Mouse (Mus musculus): ENCODE data around the gene Gtpbp8. TPM values are rescaled to one million over a fixed set of nuclear protein-coding genes. Genes with fewer than 3 reads are reported as not detected.

The Gtpbp8 gene
- total RNA-seq (2021): 10 to 100 TPM; 26.1 to 27.7 TPM
- long read RNA-seq, experiment 1, transcript Gtpbp8-204 (6 exons, 3,415 nt): major isoform, 5 of 23 reads
- long read RNA-seq, experiment 1, partial matches to known transcripts: 1 of 23 reads
- long read RNA-seq, experiment 1, other reads (novel, unspliced or antisense): 15 of 23 reads
- long read RNA-seq, experiment 2, transcript Gtpbp8-204 (6 exons, 3,415 nt): major isoform, 21 of 41 reads
- long read RNA-seq, experiment 2, partial matches to known transcripts: 1 of 41 reads
- long read RNA-seq, experiment 2, other reads (novel, unspliced or antisense): 15 of 41 reads

DNA sequence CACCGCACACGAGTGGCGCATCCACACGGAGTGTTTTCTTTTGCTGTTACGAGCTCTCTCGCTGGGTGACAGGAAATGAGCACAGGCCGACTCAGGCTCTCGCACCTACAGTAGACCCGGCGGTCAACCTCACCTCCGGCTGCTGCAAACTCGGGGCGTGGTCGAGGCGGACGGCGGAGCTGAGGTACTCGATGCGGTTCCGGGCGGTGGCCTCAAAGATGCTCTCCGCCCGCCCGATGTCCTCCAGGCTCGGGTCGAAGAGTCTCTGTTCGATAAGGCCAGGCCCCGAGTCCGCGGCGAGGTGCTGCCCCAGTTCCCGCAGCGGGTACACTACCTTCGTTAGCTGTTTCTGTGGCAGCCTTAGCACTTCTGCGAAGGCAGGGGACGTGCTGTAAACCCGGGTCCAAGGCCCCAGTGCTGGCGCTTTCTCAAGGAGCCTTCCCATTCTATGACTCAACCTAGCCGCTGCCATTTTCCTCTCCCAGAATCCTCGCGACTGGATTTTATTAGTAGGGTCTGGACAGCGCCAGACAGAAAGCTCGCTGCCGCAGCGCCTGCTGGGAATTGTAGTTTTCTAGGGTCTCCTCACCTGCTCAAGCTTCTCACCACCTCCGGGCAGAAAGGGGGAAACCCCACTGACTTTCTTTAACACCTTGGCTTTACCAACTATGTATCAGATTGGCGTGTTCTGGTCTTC, at the start of gene Gtpbp8:
Gene Gtpbp8, minus strand, starts transcription at position 498 of the 697 bp plus-strand sequence.
- DNase-seq (ENCODE audit: low spot score in 2 of 2): peak; percentile 83 to 89

DNA sequence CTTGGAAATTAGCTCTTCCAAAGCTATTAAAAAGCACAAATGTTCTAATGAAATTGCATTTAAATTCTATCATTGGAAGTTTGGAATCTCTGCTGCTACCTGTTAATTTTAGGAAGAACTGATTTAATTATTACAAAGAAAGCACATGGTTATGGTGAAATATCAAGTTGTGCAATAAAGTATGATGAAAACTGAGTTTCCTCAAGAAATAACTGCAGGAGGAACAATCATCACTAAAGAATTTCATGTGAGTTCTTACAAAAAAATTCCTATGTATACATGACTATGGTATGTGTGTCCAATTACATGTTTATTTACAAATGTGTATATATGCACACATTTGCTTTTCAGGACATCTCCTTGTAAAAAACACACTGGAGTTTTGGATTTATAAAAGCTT, 48.3 kb upstream of the Gtpbp8 start:
- DNase-seq (ENCODE audit: low spot score in 2 of 2): no peak

DNA sequence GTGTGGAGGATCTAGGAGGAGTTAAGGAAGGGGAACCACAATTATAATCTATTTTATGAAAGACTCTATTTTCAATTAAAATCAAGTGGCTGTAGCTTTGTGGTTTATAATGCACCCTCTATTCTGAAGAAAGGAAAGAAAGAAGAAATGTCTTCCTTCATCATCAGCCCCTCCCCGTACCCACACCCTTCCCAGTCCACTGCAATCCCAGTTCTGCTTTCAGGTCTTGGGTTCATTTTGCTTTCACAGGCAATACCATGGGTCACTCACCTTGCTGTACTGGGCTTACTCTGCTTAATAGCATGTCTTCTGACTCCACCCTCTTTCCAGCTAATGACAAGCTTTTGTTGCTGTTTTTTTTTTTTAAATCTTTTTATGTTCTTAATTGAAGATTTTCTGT, 40.8 kb upstream of the Gtpbp8 start:
- no peak for DNase-seq (ENCODE audit: low spot score in 2 of 2)

DNA sequence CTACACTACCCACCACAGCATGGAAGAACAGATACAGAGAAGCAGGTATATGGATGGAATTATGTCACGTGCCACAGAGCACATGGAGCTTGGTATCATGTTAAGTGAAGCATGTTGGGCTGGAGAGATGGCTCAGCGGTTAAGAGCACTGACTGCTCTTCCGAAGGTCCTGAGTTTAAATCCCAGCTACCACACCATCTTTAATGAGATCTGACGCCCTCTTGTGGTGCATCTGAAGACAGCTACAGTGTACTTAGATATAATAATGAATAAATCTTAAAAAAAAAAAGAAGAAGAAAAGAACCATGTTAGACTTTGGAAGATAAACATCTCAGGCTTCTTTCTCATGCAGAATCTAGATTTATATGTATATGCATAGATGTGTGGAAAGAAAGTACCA, 34.6 kb upstream of the Gtpbp8 start:
- DNase-seq (ENCODE audit: low spot score in 2 of 2): no peak

DNA sequence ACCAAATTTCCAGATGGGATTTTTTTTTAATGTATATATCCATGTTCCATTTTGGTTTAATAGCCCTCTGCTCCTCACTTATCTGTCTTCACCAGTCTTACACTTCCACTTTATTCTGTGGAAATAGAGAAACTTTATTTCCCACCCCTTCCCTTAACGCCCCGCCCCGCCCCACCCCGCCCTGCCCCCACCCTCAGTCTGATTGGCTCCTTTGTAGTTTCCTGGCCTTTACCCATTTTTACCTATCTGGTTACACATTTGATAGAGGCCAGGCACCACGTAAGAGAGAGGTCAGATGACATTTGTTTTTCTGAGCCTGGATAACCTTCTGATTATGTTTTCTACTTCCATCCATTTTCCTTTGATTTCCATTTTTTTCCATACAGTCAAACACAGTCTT, 33.3 kb upstream of the Gtpbp8 start:
- DNase-seq (ENCODE audit: low spot score in 2 of 2): no peak

DNA sequence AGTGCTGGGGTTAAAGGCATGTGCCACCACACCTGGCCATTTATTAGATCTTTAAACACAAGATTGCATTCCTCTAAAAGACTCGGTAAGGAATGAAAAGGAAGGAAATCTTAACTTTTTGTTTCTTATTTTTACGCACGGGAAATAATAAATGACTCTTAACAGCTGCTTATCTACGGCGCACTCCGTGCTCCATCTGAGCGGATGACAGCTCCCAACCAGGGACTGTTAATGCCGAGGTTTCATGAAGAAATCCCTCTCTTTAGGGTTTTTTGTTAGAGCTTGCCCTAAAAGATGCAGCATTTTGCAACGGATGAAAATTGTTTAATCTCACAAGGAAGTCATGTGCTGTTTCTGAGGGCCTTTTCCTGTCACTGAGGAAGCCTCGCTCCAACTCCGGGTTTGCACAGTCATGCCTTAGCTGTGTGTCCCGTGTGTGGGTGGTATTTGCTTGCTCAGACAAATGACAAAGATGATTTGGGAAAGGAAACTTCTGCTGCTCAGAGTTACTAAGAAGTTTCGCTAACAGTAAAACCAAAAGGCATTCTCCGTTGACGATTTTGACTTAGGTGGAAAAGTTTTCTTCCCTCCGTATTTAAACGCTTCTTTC, 32.5 kb upstream of the Gtpbp8 start:
- DNase-seq (ENCODE audit: low spot score in 2 of 2): peak in 1 of 2 experiments; percentile 17

DNA sequence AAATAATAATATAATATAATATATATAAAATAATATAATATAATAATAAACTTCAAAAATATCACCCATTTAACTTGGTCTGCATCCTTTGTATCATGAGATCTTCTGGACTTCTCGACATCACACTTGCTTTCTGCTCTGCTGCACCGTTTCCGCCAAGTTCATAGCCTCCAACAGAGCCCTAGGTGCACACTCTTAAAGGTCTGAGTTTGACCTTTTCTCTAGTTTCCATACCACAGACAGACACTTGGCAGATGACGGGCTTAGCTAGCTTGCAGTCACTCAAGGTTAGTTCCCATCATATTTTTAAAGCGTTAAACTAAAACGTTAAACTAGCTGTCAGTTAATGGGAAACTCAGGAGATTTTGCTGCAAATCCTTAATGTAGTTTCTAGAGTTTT, 28.0 kb upstream of the Gtpbp8 start:
- DNase-seq (ENCODE audit: low spot score in 2 of 2): no peak

GRCm38 (mm10) chr16:44773673-44774072, 27.5 kb upstream of the Gtpbp8 start:
- DNase-seq (ENCODE audit: low spot score in 2 of 2): no peak

GRCm38 (mm10) chr16:44772577-44772976, 26.4 kb upstream of the Gtpbp8 start:
- no peak for DNase-seq (ENCODE audit: low spot score in 2 of 2)

- peak in 1 of 2 experiments; percentile 39 for DNase-seq (ENCODE audit: low spot score in 2 of 2)
These were observed 21.8 kb upstream of the Gtpbp8 start for GRCm38 (mm10) chr16:44767967-44768366.

DNA sequence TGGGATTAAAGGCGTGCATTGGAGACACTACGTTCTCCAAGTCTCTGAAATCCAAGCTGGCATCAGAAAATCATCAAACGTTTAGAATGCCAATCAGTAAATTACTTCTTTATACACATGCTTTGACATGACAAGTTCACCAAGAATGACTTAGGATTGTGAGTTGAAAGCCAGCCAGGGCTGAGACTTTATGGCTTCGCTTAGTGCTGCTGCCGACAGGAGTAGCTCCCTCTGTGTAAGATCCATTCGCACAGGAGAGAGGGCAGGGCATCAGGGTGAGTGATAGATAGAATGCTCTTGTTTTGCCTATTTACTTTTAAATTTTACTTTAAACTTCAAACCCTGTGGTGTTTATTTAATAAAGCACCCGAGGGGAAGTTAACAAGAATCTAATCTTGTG, 21.3 kb upstream of the Gtpbp8 start:
- DNase-seq (ENCODE audit: low spot score in 2 of 2): no peak

- DNase-seq (ENCODE audit: low spot score in 2 of 2): no peak
These were observed 20.2 kb upstream of the Gtpbp8 start for GRCm38 (mm10) chr16:44766320-44766892.

- DNase-seq (ENCODE audit: low spot score in 2 of 2): no peak
These were observed 19.6 kb upstream of the Gtpbp8 start, which contains the start of gene Cd200r1 for GRCm38 (mm10) chr16:44765555-44766319. Cd200r1 (plus strand) TSS chr16:44765736.

DNA sequence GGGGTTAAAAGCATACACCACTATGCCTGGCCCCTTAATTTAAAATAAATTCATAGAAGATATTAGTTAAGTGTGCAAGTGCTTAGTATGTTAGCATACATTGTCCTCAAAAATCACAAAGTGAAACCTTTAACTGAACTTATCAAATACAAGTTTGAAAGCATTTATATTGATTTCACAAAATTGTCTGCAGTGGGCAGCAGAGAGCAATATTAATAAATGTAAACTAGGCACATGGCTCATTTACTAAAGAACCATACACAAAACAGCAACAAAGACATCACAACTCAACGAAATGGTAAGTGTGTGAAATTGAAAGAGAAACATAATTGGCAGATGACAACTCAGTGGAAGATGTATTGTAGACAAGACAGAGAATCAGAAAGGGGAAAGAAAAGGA, 15.6 kb upstream of the Gtpbp8 start:
- no peak for DNase-seq (ENCODE audit: low spot score in 2 of 2)

- DNase-seq (ENCODE audit: low spot score in 2 of 2): no peak
These were observed 11.5 kb upstream of the Gtpbp8 start for GRCm38 (mm10) chr16:44757700-44758099.

DNA sequence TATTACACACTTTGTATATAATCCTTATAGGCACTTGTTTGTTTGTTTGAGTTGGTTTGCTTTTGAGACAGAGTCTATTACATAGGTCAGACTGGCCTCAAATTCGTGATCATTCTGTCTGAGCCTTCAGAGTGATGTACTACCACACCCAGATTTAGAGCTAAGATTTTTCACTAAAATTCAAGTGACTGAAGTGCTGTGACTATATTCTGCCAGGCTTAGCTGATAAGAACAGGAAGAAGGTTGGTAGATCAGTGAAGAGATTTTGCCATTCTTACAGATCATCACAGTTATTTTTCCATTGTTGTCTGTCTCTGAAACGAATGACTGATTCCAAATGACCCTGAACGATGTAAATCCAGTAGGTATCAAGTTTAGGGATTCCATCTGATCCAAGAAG, 1.8 kb upstream of the Gtpbp8 start:
- DNase-seq (ENCODE audit: low spot score in 2 of 2): no peak

DNA sequence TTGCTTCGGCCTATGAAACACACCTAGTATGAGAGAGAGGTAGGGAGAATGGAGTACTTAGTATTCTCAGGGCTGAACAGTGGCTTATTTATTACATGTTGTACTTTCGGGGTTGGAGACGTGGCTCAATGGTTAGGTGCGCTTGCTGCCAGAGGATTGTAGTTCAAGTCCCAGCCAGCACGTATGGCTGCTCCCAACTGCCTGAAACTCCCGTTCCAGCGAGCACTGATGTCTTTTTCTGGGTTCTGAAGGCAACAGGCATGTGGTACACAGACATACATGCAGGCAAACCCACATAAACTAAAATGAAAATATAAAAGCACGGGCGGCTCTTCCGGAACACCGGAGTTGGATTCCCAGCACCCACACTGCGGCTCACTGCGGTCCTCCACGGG, 695 bp downstream of the Gtpbp8 start:
- no peak for DNase-seq (ENCODE audit: low spot score in 2 of 2)

DNA sequence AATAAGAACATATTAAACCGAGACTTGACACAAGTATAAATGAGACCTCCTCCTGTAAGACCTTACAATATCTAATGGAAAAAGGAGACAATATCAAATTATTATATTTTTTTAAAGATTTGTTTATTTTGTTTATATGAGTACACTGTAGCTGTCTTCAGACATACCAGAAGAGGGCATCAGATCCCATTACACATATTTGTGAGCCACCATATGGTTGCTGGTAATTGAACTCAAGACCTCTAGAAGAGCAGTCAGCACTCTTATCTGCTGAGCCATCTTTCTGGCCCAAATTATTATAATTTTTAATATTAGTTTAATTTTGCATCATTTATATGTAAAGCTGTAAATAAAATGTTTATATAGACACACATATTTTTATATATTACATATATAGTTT, 3.4 kb downstream of the Gtpbp8 start:
- no peak for DNase-seq (ENCODE audit: low spot score in 2 of 2)

GRCm38 (mm10) chr16:44736118-44736517, 10.0 kb downstream of the Gtpbp8 start:
- DNase-seq (ENCODE audit: low spot score in 2 of 2): no peak

DNA sequence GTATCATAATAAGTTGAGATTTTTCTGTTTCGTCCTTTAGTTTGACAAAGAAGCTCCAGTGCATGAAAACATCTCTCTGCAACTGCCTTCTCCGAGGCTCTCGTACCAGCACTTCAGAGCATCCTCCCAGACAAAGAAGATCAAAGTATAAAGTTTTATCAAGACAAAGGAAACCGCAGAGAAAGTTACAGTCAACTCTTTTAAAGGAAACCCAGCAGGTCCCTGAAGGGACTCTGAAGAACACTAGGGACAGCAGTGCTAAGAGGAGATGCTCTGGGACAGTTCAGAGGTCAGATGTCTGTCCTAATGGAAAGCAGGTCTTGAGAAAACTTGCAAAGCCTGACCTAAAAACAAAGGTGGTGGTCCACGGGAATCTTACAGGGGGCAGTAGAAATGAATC, 10.5 kb downstream of the Gtpbp8 start:
- no peak for DNase-seq (ENCODE audit: low spot score in 2 of 2)

GRCm38 (mm10) chr16:44734059-44734458, 12.1 kb downstream of the Gtpbp8 start:
- no peak for DNase-seq (ENCODE audit: low spot score in 2 of 2)
